Mouse (Mus musculus) CH12.LX (cell line): ENCODE data around the gene B4galt1.

Source experiments
- CTCF ChIP-seq, 2 experiments: IDR thresholded peaks in 1 of 2; conservative IDR thresholded peaks in 1 of 2; 2 replicates each; pipeline ENCODE4 v1.5.1; 2011 to 2012; ENCODE audit warnings: low read depth in 2 of 2, low read length in 2 of 2, improper control_type of control experiment in 1 of 2, inconsistent platforms in 1 of 2, mild to moderate bottlenecking in 1 of 2, moderate library complexity in 1 of 2
- KAT2A ChIP-seq: IDR thresholded peaks from 2 replicates; pipeline ENCODE4 v1.6.1; 2012; ENCODE audit warnings: low read length, improper control_type of control experiment, inconsistent platforms; ENCODE audit not compliant: insufficient replicate concordance
- MEF2A ChIP-seq: IDR thresholded peaks from 2 replicates; pipeline ENCODE4 v1.6.1; 2014; ENCODE audit warnings: low read depth, mild to moderate bottlenecking, inconsistent platforms, low read length, improper control_type of control experiment, borderline replicate concordance
- MXI1 ChIP-seq: IDR thresholded peaks from 2 replicates; pipeline ENCODE4 v1.6.1; 2011; ENCODE audit warnings: mild to moderate bottlenecking, low read depth, low read length, improper control_type of control experiment

DNA sequence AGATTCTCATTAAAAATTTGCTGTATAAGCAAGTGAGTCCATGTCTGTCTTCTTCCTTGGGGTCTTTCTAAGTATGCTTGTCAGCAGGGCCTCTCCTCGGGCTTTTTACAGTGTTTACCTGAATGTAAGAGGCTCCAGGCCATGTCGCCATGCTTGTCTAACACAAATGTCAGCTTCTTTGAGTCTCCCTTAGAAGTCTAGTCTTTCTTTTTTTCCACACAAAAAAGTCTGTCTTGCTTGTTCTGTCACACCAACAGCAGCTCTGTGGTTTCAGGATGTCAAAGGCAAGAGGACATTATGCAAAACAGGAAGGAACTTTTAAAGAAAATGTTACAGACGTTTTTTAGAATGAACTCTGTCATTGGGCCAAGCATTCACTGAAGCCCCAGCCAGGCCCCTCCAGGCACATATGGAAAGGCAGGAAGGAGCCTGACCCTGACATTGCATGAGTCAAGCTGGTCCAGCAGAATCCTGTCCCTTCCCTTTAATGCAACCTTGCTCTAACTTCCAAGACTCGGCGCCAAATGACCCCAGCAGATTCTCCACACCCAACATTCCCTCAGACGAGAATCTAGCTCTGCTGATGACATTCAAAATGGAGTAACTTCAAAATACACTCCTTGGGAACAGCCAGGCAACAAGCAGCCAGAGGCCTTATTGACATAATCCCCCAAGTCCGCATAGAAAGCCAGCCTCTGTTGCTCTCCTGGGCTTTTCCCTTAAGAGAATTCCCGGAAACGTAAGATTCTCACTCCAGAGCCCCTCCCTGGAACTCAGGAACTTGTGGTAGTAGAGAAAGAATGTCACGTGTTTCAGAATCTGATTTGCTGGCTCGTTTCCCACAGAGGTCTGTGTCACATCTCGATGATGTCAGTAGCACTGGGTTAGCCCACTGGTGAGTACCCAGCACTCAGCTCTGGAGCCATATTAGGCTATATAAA, 8.7 kb downstream of the B4galt1 start:
- TF ChIP-seq MEF2A: no peak
- 0 out of 2 replicates have a peak, but pooled peaks have one; percentile 33 for TF ChIP-seq KAT2A
- no peak for TF ChIP-seq CTCF (conservative IDR thresholded peaks at IDR 0.05 in 1 of 2, IDR thresholded peaks at IDR 0.05 in 1 of 2; ENCODE audit: low read depth in 2 of 2, low read length in 2 of 2)
- peak; percentile 56 for TF ChIP-seq MXI1
